Mouse (Mus musculus) urinary bladder, postnatal 25 days (tissue): ENCODE measurements around the gene Chst15.

Experiments used
- DNase-seq: peaks from one replicate; pipeline ENCODE4 v3.0.0; 2022; ENCODE audit warnings: low spot score

Gene Chst15

DNA sequence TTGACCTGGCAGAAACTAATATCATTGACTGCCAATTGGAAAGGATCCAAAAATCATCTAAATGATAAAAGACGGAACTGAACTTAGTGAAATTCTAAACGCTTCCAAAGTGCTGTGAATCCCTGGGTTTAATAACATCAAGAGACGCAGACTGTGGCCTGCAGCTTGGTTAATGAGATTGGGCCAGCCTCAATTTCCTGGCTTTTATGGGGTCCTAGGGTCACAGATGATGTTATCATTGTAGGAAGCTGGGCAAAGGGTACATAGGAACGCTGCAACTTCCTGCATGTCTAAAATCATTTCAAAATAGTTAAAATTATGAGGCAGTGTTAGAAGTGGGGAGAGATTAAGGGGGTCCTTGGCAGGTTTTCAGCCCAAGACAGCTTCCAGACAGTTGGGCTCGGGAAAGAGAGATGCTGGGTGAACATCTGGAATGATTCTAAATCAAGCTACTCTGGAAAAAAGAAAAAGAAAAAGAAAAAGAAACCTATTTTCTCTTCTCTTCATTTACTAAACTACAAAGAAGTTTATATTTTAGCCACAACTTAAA lies 17.3 kb downstream of the Chst15 start:
- DNase-seq: no peak

DNA sequence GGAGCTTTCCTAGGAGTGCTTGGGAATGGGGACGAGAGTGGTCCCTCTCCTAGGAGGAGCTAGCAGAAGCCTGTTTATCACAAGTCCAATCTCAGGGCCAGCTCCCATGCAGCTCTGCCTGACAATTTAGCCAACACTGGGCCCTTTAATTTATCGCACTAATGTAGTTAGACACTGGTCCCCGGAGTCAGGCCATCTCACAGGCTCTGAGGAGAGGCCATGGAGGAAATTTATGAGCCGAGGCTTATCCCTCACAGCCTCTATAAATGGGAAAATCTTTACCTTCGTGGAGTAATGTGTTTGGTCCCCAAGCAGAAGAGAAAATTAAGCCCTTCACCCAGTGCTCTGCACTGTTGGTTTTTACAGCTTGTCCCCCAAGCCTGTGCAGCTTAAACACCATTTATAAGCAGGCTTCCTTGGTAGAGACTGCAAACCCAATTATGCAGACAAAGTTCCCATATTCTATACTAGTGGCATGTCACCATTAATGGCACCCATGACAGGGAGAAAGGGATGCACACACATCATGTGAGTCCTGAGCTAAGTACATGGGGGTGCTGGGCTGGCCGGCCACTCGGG lies 18.5 kb downstream of the Chst15 start:
- no peak for DNase-seq

DNA sequence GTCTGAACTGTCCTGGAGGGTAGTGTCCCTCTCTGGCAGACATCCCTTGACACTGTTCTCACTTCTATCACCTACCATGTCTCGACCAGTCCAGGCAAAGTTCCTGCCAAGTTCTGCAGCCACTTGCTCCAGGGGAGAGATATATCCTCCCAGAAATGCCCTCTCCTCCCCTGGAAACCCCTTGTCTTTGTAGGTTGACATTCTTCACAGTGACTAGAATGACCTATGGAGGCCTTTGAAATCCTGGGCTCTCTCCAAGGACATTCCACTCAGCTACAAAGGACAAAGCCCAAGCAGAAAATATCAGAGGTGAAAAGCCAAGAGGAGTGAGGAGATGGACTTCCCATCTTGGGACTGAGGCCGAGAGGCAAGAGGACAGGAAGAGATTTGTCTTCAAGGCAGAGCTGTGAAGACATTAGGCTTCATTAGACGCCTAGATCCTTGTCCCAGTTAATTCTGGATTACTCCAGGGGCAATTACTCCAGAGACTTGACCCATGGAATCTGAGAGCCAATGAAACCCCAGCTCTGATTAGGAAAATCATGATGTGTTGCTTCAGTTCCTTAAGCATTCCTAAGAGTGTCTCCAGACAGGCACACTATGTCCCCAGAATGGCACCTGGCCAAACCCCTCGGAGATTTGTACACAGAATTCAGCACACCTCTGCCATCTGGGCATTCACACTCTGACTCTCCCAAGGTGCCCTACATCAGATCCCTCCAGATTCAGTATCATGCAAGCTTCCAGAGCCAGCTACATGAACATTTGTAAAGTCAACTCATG lies 20.2 kb downstream of the Chst15 start:
- no peak for DNase-seq

DNA sequence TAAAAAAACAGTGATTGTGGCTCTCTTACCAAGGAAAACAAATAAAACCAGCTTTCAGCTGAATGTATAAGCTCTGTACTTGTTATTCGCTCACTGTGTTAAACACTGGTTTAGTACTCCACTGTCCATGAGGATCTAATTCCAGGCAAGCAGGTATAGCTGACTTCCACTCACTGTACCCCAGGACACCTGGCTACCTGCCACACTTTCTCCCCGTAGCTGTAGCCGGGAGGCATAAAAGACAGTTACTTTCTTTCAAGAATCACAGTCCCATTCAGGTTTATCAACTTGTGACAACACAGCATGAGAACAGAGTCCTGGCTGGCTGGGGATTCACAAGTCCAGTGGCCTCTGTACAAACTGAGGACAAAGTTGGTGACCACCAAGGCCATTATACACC lies 20.9 kb downstream of the Chst15 start:
- DNase-seq: no peak

DNA sequence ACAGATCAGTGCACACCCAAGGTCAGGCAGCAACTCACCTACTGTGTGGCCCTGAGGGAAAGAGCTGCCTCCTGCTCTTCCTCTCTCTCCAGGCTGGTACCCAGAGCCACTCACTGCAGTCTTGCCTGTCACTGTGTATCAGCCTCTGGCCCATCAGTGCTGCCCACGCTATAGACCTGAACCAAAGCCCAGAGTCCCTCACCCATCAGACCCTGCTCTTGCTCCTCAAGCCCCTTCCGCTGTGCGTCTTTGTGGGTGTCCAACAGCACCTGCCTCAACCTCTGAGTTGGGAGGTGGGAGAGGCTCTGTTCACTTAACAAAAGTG lies 29.7 kb downstream of the Chst15 start:
- no peak for DNase-seq

DNA sequence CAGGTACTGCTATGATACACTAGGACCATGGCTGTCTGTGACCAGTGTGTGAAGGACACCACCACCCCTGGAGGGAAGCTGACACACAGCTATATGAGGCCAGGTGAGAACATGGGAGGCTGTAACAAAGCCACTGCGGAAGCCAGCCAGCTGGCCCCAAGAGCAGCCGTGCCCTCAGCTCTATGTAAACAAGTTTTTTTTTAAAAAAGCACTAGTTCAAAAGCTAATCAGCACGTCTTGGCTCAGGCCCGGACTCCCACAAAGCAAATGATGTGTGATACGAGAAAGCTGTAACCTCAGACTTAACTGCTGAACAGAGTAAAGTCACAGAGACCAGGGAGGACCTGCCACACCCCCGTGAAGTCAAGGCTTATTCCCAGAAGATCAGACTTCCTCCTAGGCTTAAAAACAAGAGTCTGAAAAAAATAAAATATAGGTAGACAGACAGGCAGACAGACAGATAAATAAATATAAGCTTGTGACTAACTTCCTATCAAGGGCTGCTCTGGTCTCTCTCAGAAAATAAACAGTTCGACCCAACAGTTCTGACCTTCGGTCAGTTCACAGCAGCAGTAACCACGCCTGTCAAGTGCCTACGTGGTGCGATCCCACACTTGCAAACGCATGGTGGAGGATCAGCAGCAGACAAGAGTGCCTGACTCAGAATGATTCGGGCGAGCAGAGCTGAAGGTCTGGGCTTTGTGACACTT lies 30.2 kb downstream of the Chst15 start:
- no peak for DNase-seq

DNA sequence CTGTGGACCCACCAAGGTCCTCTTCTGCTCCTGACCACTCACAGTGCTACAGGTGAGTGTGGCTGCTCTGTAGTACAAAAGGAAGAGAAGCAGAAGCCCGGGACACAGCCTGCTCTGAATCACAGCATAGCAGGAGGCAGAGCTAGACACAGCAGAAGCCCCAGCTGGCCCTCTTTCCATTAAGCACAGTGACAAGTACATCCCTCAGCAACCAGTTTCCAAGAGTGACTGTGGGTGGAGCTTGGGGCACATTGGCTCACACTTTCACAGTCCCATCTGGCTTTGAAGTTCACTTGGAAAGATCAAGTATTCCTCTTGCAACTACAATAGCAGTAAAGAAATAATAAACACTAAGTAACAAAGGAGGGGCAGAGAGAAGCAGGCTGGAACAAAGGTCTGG lies 32.2 kb downstream of the Chst15 start:
- DNase-seq: no peak

DNA sequence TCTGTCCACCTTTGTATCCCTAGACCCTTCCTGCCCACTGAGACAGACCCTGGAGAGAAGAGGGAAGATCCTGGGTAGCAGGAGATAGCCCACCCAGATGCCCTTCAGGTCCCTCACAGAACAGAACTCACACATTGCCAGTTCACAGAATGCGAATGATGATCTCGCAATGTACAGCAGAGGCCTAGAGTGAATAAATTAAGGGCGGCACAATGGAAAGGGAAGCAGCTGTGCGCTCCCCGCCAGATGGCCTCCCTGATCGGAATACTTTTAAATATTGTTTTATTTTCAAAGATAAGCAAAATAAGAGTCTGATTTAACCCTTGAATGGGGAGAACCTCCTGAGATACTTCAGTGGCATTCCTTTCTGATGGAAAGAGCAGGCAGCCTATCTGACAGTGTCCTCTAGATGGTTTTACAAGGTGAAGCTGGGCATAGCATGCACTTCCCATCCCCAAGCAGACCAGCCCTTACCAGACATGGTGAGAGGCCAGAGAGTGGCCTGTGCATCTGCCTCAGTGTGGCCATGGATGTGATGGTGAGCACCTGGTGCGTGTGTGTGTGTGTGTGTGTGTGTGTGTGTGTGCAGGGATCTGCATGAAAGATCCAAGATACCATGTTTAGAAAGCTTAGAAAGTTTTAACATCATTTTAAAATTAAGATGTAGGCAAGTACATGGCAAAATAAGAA lies 32.8 kb downstream of the Chst15 start:
- DNase-seq: no peak

DNA sequence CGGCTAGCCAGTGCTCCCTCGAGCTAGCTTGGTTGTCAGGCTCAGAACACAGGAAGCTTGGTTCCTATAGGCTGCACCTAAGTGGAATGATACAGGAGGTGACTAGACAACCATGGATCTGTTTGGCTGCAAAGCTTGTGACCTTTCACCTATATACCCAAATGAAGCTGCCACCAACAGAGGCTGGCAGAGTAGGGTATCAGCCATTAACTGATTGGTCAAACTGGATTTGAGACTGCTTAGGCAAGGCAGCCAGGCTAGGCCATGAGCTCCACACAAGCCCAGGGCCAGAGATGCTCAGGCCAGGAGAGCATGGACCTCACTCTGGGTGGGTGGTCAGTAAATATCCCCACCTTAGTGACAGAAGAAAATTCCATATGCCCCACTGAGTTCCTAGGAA lies 34.5 kb downstream of the Chst15 start:
- DNase-seq: no peak

DNA sequence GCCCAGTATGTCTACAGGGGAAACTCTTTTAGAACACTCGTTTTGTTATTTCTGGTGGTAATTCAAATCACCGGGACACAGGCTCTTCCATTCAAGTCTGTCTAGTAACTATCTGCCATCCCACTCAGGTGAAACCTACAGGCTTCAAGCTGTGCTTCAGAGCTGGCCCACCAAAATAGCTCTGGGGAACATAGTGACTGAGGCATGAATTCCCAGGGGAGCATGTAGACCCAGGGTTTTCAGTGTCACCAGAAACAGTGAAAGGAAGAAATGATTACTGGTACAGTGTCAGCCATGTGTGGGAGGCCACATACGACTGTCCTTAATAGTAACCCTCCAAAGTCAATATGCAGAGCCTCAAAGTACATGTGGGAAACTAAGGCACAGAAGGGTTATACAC lies 34.9 kb downstream of the Chst15 start:
- no peak for DNase-seq

DNA sequence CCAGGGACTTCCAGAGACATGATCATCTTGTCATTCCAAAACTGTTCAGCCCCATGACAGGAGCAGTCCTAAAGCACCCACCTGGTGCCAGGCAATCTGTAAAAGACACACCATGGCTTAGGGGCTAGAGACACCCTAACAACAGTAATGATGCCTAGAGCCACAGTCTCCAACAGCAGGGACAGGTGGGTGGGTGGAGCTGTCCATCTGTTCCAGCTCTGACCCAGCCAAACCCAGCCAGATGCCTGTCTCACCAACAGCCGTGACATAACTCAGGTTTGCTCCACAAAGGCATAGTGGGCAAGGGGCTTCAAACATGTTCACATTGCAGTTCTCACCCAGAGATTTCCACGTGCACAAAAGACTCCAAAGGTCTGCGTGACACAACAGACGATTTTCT lies 35.3 kb downstream of the Chst15 start:
- no peak for DNase-seq

DNA sequence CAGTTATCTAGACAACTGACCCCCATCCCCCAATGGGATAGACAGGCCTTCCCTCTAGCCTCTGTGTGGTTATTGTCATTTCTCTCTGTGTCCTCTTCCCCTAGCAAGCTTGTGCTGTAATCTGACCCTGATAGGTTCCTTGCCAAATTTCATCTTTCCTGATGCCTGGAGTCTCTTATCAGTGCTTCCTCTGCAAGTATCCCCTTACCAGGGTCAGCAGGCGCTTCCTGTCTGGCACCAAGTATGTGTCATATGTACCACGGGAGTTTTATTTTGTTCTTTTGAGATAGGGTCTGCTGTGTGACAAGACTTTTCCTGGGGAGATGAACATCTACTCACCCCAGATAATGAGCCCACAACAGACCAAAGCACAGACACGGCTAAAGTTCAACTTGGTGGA lies 38.4 kb downstream of the Chst15 start:
- no peak for DNase-seq

DNA sequence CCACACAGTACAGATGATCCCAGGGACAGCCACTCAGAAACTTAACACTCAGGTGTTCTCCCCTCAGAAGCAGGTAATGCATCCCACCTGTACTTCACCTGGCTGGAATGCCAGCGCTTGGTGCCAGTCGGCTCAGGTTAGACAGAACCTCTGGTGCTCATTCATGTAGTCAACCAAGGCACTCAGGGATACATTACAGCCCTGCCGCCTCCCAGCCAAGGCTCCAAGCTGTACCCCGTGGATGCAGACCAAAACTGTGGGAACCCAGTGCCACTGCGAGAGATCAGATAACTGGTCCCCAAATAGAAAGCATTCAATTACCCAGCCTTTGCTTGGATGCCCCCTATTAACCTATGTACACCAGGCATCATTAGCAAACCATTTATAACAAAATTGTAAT lies 40.7 kb downstream of the Chst15 start:
- no peak for DNase-seq

DNA sequence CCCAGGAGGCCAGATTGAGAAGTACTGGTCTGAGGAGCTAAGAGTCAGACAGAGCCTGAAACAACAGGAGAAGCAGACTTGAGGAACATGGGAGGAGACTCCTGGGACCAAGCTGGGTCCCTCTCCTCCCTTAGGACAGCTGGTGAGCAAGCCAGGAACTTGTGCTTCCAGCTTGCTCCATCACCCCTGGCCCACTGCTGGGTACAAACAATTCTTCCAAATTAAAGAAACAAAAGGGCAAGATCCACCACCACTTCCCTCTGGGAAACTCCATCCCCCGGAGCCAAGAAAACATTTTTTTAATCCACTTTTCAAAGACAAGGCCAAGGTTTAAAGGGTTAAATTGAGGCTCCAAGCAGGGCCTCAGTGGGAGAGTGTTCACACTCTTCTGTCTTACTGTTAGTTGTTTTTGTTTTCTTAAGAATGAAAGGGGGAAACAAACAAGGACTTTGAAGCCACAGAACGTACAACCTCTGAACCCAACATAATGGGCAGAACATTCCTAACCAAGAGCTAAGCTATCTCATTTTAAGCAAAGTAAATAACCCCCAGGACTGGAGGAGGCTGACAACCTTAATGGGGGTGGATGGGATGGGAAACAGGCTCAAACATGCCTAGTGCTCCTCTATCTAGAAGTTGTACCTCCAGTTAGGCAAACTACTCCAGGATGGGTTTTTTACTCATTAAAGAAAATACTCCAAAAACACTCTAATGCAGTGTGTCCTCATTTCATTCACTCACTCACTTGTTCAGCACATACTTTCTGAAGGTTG lies 43.1 kb downstream of the Chst15 start:
- DNase-seq: no peak

DNA sequence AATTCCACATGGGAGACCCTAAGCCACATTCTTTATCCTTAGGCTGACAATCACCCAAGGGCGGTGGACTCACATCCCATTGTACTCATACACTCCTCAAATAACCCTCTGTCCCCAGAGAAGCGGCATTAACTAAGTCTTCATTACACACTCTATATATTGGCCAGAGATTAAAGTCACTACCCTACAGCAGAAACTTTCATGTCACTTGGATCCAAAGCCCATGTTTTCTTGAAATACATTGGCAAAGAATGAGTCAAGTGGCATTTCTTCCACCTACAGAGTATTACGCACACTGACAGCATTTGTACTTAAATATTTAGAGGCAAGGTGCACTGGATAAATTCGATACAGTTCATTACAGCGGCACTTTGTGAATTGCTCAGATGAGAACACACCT lies 44.0 kb downstream of the Chst15 start:
- DNase-seq: no peak

DNA sequence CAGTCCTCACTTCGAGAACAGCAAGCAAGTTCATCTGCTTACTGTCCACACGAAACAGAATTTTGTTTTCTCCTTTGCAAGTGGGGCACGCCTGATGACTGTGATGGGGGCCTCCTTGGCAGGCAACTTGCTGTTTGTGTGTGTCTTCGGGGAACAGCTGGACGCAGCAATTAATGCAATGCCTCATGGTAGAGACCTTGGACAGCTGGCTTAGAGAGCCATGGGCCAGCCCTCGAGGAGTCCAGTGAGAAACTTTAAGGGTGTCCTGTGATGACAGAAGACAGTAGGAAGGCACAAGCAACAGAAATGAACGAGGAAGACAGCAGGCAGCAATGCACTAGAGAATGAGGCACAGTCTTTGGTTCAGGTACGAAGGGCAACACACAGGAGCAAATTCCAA lies 46.7 kb downstream of the Chst15 start:
- DNase-seq: no peak

DNA sequence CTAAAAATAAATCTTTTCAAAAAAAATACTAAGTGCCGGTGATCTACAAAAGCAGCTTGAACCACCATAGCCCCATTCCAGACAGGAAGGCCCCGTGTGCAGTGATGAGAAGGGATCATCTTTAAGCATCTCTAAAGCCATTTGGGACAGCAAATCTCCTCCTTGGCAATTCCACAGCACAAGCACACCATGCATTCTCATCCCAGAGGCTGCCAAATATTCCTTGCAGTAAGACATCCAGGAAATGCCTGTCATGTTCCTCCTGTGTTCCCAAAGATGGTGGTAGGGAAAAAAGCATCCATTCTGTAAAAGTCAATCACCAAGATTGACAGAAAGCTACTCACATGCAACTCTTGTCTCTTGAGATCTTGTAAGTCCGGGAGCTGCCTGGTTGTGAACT lies 47.4 kb downstream of the Chst15 start:
- no peak for DNase-seq

DNA sequence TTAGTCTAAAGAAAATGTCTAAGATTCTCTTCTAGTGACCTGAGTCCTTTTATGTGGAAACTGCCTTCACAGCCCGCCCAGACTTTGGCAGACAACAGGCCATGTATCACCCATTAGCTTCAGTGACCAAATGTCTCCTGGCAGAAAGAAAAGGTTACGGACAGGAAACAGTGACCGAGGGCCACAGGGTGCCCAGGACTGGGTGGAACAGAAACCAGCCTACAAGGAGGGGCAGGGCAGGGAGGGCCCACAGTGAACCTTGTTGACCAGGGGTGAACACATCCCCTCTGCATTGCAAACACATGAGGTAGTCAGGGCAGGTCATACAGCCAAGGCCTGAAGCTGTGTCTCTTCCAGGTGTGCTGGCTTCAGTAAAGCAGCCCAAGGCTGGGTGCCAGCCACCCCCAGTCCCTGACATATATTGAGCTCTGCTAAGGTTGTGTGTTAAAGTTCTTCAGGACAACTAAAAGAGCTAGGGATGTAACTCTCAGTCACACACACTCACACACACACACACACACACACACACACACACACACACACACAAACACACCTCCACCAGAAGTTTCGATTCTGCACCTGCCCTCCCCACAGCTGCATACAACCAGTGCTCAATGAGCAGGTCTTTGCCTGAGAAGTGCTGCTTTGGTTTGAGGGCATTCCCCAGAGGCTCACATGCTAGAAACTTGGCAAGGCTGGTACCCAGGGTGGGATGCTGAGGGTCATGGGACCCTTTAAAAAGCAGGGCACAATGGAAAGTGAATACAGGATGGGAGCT lies 49.1 kb downstream of the Chst15 start:
- DNase-seq: no peak

DNA sequence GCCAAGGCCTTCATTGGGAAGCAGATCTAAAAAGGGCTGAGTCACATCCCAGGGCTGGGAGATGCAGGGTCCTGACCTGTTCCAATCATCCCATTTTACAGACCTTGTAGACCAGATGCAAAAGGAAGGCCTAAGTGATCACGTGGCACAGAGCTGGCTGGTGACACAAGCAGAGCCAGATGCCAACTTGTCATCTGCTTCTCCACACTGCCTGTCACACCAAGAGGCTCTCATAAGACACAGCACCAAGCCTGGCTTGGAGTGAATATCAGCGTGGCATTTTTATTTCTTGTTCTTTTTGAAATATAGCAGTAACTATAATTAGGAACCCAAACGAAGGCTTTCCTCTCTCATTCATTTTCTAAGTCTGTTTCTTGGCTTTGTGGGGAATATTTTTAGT lies 52.3 kb downstream of the Chst15 start:
- no peak for DNase-seq

DNA sequence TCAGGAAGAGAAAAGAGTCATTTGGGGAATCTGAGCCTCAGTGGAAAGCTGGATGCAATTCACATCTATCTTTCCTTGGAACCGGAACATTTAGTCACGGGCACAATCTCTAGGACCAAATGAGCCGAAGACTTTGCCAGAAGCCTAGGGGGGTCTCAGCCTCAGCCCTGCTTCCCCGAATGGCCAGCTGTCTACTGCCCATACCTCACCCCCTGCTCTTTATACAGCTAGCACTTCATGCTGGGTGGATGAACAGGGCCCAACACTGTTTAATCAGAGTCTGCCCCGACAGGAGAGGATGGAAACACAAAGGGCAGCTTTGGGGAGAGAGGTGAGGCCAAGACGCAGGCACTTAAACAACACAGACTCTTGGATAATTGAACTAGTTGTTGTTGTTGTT lies 53.8 kb downstream of the Chst15 start:
- no peak for DNase-seq

DNA sequence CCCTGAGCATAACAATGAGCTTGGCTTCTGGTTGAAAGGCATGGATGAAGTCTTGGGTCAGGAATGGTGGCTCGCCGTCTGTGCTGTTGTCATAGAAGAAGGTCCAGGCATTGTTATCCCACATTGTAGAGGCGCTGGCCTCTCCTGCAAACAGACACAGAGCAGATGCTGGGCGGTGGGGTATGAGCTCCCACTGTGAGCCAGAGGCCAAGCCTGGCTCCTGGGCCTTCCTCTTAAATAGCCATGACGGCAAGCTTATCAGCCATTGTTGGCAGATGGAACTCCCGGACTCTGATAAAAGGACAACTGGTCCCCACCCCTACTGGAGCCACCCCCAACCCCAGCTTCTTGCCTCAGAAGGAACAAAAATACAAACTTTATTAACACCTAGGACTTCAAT lies 54.3 kb downstream of the Chst15 start:
- DNase-seq: no peak
